ENCODE assay signal across 19 mouse cellular contexts in genomic region chr13:55712846-55713245, GRCm38 (mm10). TPM values are rescaled to one million over a fixed set of nuclear protein-coding genes. Genes with fewer than 3 reads are reported as not detected.
DNase-seq lines count a peak whose midpoint lies in the region; TF ChIP-seq lines count a peak whose summit lies in the region.
"Had no signal": no experiment of that assay in that cellular context is flagged by ENCODE, and none has a peak within 500 bp of the region (broad histone marks: within the 10 kb centered on the region; RNA-seq: fewer than 3 reads in every experiment).

No protein-coding gene starts in this region.

- TF ChIP-seq CTCF in lung, adult 2 months (IDR thresholded peaks at IDR 0.05; ENCODE audit: insufficient read depth, low read length) = no peak

- WGBS in lung, adult 2 months = 89% methylated on average over 3 of the region's 3 CpGs

- peaks cover 3% of the 10 kb centered on the region for H3K4me1 ChIP-seq in lung, adult 2 months (ENCODE audit: control insufficient read depth, insufficient read depth, low read length)

- DNase-seq in 3T3-L1 (ENCODE audit: low read depth, low spot score) (peak; percentile 13), 416B (ENCODE audit: low read depth) (peak; percentile 51), ES-CJ7 (ENCODE audit: low read depth, low spot score) (peak; percentile 56)
- peak; percentile 20 for DNase-seq in naive thymus-derived CD4-positive, alpha-beta T cell, adult 2 months (ENCODE audit: low read depth)
- DNase-seq in lung, adult 2 months = no peak
- no peak for DNase-seq in lung, postnatal 36 days
- DNase-seq: adrenal gland, adult 8-10 months; adrenal gland, postnatal 36 days; cerebellum, adult 2 months; cerebellum, postnatal 10 days; embryo, embryonic 11 days; gastrocnemius, postnatal 10 days; heart, adult 2 months; heart, postnatal 14 days had no signal

- no peak overlapping the region for H3K4me3 ChIP-seq in lung, adult 2 months (replicated peaks; ENCODE audit: extremely low read depth, low read depth, low read length)
- H3K4me3 ChIP-seq: embryonic facial prominence, embryonic 15.5 days; erythroblast, embryonic 14.5 days; forebrain, embryonic 10.5 days; heart, adult 2 months; heart, embryonic 15.5 days; hindbrain, embryonic 13.5 days had no signal

- no peak for TF ChIP-seq POLR2A in lung, adult 2 months (IDR thresholded peaks at IDR 0.05; ENCODE audit: borderline replicate concordance, extremely low read depth, low read depth, low read length)

RNA-seq across cellular contexts. Expression of gene Txndc15, which starts 1.6 kb away (rescaled TPM):
- 37.1 and 39.1 TPM in 2 replicates for polyA plus RNA-seq in lung, adult 2 months (2012; rRNA removed)

RNA-seq across cellular contexts. Expression of gene Pcbd2, which starts 14.3 kb away (rescaled TPM):
- 29.4 and 33.0 TPM in 2 replicates for polyA plus RNA-seq in lung, adult 2 months (2012; rRNA removed)

RNA-seq across cellular contexts. Expression of gene B230219D22Rik, which starts 19.9 kb away (rescaled TPM):
- 33.2 and 42.0 TPM in 2 replicates for polyA plus RNA-seq in lung, adult 2 months (2012; rRNA removed)

Comparison
In these comparisons a context has a peak if more than half of its experiments do, and no peak if none do; other contexts are left out.
1. DNase-seq: peak in 3T3-L1 (single experiment), 416B (single experiment), ES-CJ7 (single experiment) and naive thymus-derived CD4-positive, alpha-beta T cell, adult 2 months (single experiment); none in lung, adult 2 months (single experiment) and lung, postnatal 36 days (single experiment).